Mouse (Mus musculus) liver, embryonic 13.5 days (tissue): ENCODE data around the gene Trappc12. TPM values are rescaled to one million over a fixed set of nuclear protein-coding genes. Genes with fewer than 3 reads are reported as not detected.
"Not testable (repeated sequence)": the region's sequence is repeated elsewhere in the genome, so short reads cannot be mapped to it uniquely, and the experiment has no call there.

ENCODE experiments used
- ATAC-seq: fragments of 200-750 bp; cut with Nextera tagmentation; 2 replicates; pipeline ENCODE4 v1.8.0; 2017; ENCODE audit warnings: low read depth, mild to moderate bottlenecking, moderate number of reproducible peaks, moderate library complexity
- DNase-seq: peaks from one replicate; pipeline ENCODE4 v3.0.0; 2022
- H3K27ac ChIP-seq: fragments of 300-500 bp; sonication (generic); 2 replicates; pipeline ENCODE4 v1.5.1; 2015; ENCODE audit warnings: moderate library complexity, mild to moderate bottlenecking, inconsistent platforms
- H3K27me3 ChIP-seq: fragments of 300-500 bp; sonication (generic); 2 replicates; pipeline ENCODE4 v1.6.1; 2015; ENCODE audit warnings: mild to moderate bottlenecking, inconsistent platforms
- H3K36me3 ChIP-seq: fragments of 300-500 bp; sonication (generic); 2 replicates; pipeline ENCODE4 v1.6.1; 2015; ENCODE audit warnings: mild to moderate bottlenecking, inconsistent platforms
- H3K4me1 ChIP-seq: fragments of 300-500 bp; sonication (generic); replicated peaks from 2 replicates; pipeline ENCODE4 v1.6.1; 2015; ENCODE audit warnings: inconsistent platforms
- H3K4me2 ChIP-seq: fragments of 300-500 bp; sonication (generic); 2 replicates; pipeline ENCODE4 v1.6.1; 2015; ENCODE audit warnings: inconsistent platforms, mild to moderate bottlenecking, moderate library complexity
- H3K4me3 ChIP-seq: fragments of 300-500 bp; sonication (generic); replicated peaks from 2 replicates; pipeline ENCODE4 v1.5.1; 2015; ENCODE audit warnings: mild to moderate bottlenecking, inconsistent platforms
- H3K9ac ChIP-seq: fragments of 300-500 bp; sonication (generic); 2 replicates; pipeline ENCODE4 v1.6.1; 2015; ENCODE audit warnings: mild to moderate bottlenecking, inconsistent platforms
- H3K9me3 ChIP-seq: fragments of 300-500 bp; sonication (generic); replicated peaks from 2 replicates; pipeline ENCODE4 v1.6.1; 2016; ENCODE audit warnings: inconsistent platforms
- WGBS: fragments of 180-500 bp; shearing (Covaris S2); methylation state at CpG from one replicate; pipeline ENCODE4 v1.1.7; 2015; ENCODE audit not compliant: insufficient replicate concordance; 5-methylcytosine and 5-hydroxymethylcytosine counted together
- polyA plus RNA-seq: library from polyadenylated mRNA; unstranded; fragments of >200 nt; fragmentation: Nextera tagmentation; extraction: Ambion mirVana; gene quantifications from 2 replicates; pipeline ENCODE4 v1.2.1, GENCODE M21; 2015

The Trappc12 gene
- polyA plus RNA-seq, 1 experiment from 2014 or later, result 18.6 TPM

DNA sequence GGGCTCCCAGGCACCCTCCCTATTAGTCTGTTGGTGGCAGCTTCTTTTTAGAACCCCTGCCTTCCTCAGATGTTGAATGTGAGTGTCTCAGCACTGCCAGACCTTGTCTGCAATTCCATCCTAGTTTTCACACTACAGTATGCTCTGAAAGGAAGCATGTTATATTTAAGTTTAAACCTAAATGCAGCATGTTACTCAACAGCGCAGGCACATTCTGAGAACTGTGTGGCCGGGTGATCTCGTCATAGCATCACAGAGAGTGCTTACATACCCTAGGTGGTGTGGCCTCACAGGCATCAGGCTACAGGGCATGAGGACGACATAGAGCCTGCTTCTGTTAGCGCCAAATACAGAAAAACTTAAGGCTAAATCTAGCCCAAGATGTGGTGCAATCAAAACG is 25.4 kb upstream of the Trappc12 start:
- H3K4me2 ChIP-seq, result no peak overlapping the region
- no peak for DNase-seq
- ATAC-seq, result no peak

DNA sequence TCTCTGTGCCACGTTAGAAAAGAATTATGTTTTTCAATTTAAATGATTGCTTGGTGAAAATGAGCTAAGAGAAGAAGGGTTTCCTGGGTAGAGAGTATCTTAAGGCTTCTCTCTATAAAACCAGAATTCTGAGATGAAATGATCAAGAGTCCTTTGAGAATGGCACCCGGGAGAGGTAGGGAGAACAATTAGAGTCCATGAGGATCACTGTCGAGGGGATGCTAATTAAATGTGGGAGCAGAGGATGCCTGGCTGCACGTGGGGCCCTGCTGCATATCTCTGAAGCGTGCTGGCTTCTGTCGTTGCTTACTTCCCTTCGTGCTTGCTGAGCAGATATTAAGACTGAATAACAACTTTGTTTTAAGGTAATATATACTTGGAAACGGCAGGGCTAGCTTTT is 24.8 kb upstream of the Trappc12 start:
- no peak overlapping the region for H3K9ac ChIP-seq
- DNase-seq, result no peak
- no peaks in the 10 kb centered on the region for H3K27me3 ChIP-seq
- H3K36me3 ChIP-seq, result 0 out of 2 replicates have a peak, but pooled peaks cover 3% of the 10 kb centered on the region
- H3K4me1 ChIP-seq, result peaks cover 10% of the 10 kb centered on the region
- H3K9me3 ChIP-seq, result no peaks in the 10 kb centered on the region
- ATAC-seq, result no peak
- WGBS, result 60% methylated on average over 8 of the region's 8 CpGs
- H3K4me2 ChIP-seq, result no peak overlapping the region
- H3K27ac ChIP-seq, result no peak overlapping the region
- no peak overlapping the region for H3K4me3 ChIP-seq

More for the DNA sequence above, 25.4 kb upstream of the Trappc12 start:
- 85% methylated on average over 6 of the region's 6 CpGs for WGBS
- Histone ChIP-seq H3K27me3 (no peaks in the 10 kb centered on the region), H3K9ac (no peak overlapping the region), H3K4me1 (peaks cover 10% of the 10 kb centered on the region), H3K36me3 (no peaks in the 10 kb centered on the region), H3K9me3 (no peaks in the 10 kb centered on the region), H3K27ac (no peak overlapping the region), H3K4me3 (no peak overlapping the region)

DNA sequence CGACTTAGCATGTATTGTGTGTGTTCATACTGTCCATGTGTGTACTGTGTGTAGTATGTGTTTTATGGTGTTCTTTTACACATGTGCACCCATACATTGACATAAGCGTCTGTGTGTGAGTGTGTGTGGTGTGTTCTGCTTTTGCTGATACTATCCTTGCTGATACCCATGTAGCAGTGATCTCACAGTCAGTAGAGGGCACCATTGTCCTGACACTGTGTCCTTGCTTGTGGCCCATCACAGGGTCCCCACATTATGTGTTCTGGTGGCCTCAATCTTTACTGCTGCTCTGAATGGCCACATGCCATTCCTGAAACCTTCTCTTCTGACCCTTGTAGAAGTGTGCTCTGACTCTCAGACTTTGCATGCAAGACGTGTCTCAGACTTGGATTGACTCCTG is 23.5 kb upstream of the Trappc12 start:
- no peak for DNase-seq
- H3K27ac ChIP-seq, result no peak overlapping the region
- H3K4me1 ChIP-seq, result peaks cover 10% of the 10 kb centered on the region
- no peak overlapping the region for H3K9ac ChIP-seq
- WGBS, result 66% methylated on average over 3 of the region's 3 CpGs
- no peaks in the 10 kb centered on the region for H3K9me3 ChIP-seq
- no peak overlapping the region for H3K4me2 ChIP-seq
- H3K36me3 ChIP-seq, result 0 out of 2 replicates have a peak, but pooled peaks cover 9% of the 10 kb centered on the region
- H3K4me3 ChIP-seq, result no peak overlapping the region
- ATAC-seq, result no peak
- no peaks in the 10 kb centered on the region for H3K27me3 ChIP-seq

DNA sequence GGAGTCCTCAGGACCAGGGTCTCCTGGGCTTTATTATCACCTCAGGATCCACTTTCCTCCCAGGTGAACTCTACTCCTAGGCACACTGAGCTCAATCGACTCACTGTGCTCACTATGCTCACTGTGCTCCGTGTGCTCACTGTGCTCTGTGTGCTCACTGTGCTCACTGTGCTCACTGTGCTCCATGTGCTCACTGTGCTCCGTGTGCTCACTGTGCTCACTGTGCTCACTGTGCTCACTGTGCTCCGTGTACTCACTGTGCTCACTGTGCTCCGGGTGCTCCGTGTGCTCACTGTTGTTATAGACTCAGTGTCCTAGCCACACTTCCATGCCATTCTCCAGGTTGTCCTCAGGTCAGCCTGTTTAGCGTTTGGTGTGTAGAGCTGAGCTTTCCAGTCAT is 19.7 kb upstream of the Trappc12 start:
- Histone ChIP-seq H3K4me2 (no peak overlapping the region), H3K27me3 (no peaks in the 10 kb centered on the region), H3K27ac (no peak overlapping the region), H3K9ac (no peak overlapping the region), H3K9me3 (no peaks in the 10 kb centered on the region), H3K4me3 (no peak overlapping the region), H3K4me1 (no peaks in the 10 kb centered on the region), H3K36me3 (0 out of 2 replicates have a peak, but pooled peaks cover 19% of the 10 kb centered on the region)
- WGBS, result 83% methylated on average over 7 of the region's 7 CpGs
- ATAC-seq (no peak), DNase-seq (no peak)

DNA sequence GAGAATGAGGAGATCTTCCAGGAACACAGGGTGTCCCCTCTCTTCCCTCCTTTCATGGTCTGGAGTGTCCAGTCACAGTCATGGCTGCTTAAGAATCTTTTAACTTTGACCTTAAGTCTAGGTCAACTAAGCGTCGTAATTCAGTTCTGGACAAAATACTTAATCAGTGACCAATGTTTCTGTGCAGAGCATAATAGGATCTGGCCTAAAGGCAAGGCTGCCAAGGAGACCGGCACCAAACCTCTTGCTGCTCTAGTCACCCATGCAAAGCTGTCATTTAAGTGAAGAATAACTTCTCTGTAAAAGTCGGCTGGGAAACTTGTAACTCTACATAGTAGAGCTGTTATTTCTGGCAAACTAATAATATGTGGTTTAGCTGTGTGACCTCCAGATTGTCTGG is 5.7 kb upstream of the Trappc12 start:
- DNase-seq (no peak), ATAC-seq (no peak)
- Histone ChIP-seq H3K4me3 (no peak overlapping the region), H3K9ac (no peak overlapping the region), H3K9me3 (no peaks in the 10 kb centered on the region), H3K27ac (no peak overlapping the region), H3K4me2 (no peak overlapping the region), H3K36me3 (peaks cover 3% of the 10 kb centered on the region; the same call in 1 of the 2 replicates), H3K4me1 (peaks cover 18% of the 10 kb centered on the region), H3K27me3 (no peaks in the 10 kb centered on the region)
- 84% methylated on average over 4 of the region's 4 CpGs for WGBS

DNA sequence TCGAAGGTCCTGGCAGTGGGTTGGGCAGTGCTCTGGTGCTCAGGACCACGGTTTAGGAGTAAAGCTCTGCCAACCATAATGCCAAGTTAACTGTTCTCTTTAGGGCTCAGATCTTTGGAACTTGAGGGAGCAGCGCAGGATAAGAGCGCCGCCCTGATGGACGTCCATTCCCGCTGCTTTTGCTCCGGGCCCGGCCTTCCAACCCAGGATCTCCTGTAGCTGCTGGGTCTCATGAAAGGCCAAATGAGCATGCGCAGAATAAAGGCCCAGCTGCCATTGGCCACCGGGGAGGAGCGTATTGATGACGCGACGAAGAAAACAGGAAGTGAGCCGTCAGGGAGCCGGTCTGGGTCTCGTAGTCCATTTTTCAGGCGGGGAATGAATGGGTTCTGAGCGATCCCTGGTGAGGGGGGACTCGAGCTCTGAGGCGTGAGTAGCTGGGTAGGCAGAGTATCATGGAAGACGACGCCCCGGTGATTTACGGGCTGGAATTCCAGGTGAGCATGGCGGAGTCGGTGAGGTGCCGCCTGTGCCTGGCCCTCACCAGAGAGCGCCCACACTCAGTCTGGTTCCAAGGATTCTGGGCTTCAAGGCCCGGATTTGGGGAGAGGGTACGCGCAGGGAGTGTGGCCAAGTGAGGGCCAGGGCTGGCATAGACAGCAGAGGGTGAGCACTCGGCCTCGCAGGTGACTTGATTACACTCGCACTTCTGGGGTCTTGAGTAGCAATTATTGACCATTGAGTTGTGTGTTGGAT is 1.4 kb upstream of the Trappc12 start, which contains the start of gene Eipr1:
Eipr1 (plus strand) TSS at position 296 of the 756 bp plus-strand sequence.
- peaks cover 8% of the 10 kb centered on the region for H3K36me3 ChIP-seq
- H3K9ac ChIP-seq, result peak within 1 kb of the TSS; percentile 77
- ATAC-seq, result peak; percentile 87
- H3K9me3 ChIP-seq, result no peaks in the 10 kb centered on the region
- peak within 1 kb of the TSS; percentile 76 for H3K4me3 ChIP-seq
- H3K4me1 ChIP-seq, result peaks cover 43% of the 10 kb centered on the region
- peak within 1 kb of the TSS; percentile 81 for H3K27ac ChIP-seq
- WGBS, result 2% methylated on average over 36 of the region's 36 CpGs
- H3K4me2 ChIP-seq, result peak within 1 kb of the TSS; percentile 74
- H3K27me3 ChIP-seq, result no peaks in the 10 kb centered on the region
- peak; percentile 88 for DNase-seq

DNA sequence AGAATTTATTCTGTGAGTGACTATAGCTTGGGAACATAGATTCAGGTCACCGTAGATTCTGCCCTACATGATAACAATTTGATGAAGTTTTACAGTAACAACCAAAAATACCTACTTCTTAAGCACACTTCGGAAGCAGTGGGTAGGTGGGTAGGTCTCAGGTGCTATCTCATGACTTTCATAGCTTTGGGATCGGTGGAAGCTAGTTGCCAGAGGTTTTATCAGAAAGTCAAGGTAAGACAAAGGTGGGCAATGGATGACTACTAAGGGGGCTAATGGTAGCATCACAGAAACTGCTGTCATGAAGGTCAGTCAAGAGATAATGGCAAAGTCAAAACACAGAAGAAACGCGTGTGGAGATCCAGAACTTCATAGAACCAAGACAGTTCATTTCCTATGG is 604 bp upstream of the Trappc12 start:
- 84% methylated on average over 5 of the region's 5 CpGs for WGBS
- Histone ChIP-seq H3K9ac (peak overlapping the region; percentile 77), H3K9me3 (no peaks in the 10 kb centered on the region), H3K27me3 (no peaks in the 10 kb centered on the region), H3K4me3 (peak overlapping the region; percentile 76), H3K36me3 (peaks cover 16% of the 10 kb centered on the region), H3K4me1 (peaks cover 51% of the 10 kb centered on the region), H3K27ac (peak overlapping the region; percentile 81), H3K4me2 (peak overlapping the region; percentile 74)
- no peak for DNase-seq
- no peak for ATAC-seq

DNA sequence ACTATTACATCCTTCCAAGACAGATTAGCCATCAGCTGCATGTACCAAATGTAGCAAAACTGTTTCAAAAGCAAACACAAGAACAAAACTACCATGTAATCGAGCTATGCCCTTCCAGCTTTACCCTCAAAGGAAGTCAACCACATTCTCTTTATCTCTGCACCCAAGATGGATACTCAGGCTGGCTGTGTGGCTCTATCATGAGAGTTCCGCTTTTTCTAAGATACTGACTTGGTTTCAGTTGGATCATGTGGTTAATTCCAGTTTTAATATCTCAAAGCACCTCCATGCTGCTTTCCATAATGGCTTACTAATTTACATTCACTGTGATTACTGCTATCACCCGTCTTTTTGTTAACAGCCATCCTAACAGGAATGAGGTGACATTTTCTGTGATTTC is 6.9 kb downstream of the Trappc12 start:
- no peaks in the 10 kb centered on the region for H3K27me3 ChIP-seq
- no peak overlapping the region for H3K4me3 ChIP-seq
- H3K4me2 ChIP-seq, result peak overlapping the region; percentile 32
- DNase-seq (no peak), ATAC-seq (peak; percentile 66)
- no peaks in the 10 kb centered on the region for H3K9me3 ChIP-seq
- WGBS, result 20% methylated on average over 3 of the region's 3 CpGs
- peaks cover 70% of the 10 kb centered on the region for H3K36me3 ChIP-seq
- peaks cover 43% of the 10 kb centered on the region for H3K4me1 ChIP-seq
- H3K9ac ChIP-seq, result peak overlapping the region; percentile 22; the same call in 1 of the 2 replicates
- 0 out of 2 replicates have a peak overlapping the region, but pooled peaks have one; percentile 18 for H3K27ac ChIP-seq

DNA sequence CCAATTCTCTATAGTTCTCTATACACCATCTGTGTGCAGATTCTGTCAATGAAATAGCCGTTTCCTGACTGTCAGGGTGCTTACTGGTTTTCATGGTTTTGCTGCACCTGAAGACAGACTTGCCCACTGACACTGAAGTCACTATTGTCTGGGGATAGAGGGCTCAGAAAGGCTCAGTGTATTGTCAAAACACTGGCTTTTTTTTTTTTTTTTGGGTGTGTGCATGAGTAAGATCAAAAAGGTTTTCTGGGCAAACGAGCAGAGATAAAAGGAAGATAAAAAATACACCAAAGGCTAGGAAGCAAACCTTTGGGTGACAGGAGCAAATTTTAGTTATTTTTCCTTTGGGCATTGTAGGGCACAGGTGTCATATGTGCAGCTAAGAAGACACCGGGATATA is 15.0 kb downstream of the Trappc12 start:
- 0 out of 2 replicates have a peak, but pooled peaks cover 3% of the 10 kb centered on the region for H3K9me3 ChIP-seq
- ATAC-seq (no peak), DNase-seq (no peak)
- WGBS, result 74% methylated on average over 3 of the region's 3 CpGs
- peaks cover 84% of the 10 kb centered on the region for H3K36me3 ChIP-seq
- H3K27ac ChIP-seq, result no peak overlapping the region
- no peak overlapping the region for H3K4me3 ChIP-seq
- no peak overlapping the region for H3K4me2 ChIP-seq
- H3K9ac ChIP-seq, result no peak overlapping the region
- 0 out of 2 replicates have a peak, but pooled peaks cover 4% of the 10 kb centered on the region for H3K4me1 ChIP-seq
- H3K27me3 ChIP-seq, result no peaks in the 10 kb centered on the region

DNA sequence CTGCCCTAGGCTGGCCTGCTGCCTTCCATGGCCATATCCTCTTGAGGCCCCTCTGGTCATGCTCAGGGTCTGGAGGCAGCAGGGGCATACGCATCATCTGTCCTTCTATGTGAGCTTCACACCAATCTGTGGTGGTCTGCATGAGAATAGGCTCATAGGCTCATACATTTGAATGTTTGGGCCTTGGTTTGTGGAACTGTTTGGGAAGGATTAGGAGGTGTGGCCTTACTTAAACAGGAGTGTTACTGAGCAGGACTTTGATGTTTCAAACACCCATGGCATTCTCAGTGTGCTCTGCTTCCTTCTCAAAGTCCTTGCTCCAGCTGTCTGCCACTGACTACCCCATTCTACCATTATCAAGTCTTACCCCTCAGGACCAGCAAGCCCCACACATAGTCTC is 16.0 kb downstream of the Trappc12 start:
- Histone ChIP-seq H3K9ac (no peak overlapping the region), H3K27ac (no peak overlapping the region), H3K4me2 (no peak overlapping the region), H3K4me1 (0 out of 2 replicates have a peak, but pooled peaks cover 4% of the 10 kb centered on the region), H3K36me3 (peaks cover 84% of the 10 kb centered on the region), H3K9me3 (0 out of 2 replicates have a peak, but pooled peaks cover 3% of the 10 kb centered on the region), H3K27me3 (no peaks in the 10 kb centered on the region), H3K4me3 (no peak overlapping the region)
- 82% methylated on average over 1 of the region's 1 CpGs for WGBS
- no peak for DNase-seq
- no peak for ATAC-seq

DNA sequence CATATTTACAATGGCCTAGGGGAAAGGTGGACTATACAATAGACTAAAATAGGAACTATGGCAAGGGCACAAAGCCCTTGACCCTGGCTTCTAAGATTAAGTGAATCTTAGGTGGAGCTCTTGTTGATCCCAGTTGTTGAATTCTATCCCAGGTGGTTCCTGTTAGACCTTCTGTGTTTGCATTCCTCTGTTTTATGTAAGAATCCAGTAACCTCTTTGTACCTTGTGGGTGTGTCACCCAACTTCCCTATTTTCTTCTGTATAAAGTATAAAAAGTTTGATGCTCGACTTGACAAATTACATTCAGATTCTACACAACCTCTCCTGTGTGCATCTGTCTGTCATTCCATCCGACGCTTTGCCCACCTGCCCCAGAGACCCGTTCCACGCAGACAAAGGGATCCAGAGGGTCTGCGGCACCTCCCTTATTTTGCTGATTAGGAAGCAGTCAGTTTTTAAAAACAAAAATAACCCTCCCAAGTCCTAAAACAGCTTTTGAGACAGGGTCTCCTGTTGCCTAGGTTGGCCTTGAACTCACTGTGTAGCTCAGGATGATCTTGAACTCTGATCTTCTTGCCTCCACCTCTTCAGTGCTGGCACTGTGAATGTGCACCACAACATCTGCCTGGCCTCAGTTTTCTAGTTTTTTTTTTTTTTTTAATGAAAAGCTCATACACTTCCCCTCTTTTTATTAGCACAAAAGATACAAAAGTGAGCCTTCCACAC is 16.6 kb downstream of the Trappc12 start:
- H3K4me2 ChIP-seq, H3K4me3 ChIP-seq, H3K9me3 ChIP-seq, H3K27me3 ChIP-seq, DNase-seq, ATAC-seq, H3K9ac ChIP-seq, H3K4me1 ChIP-seq, H3K27ac ChIP-seq: not testable (repeated sequence)
- 95% methylated on average over 6 of the region's 6 CpGs for WGBS
- peaks cover 88% of the 10 kb centered on the region for H3K36me3 ChIP-seq
